Mouse (Mus musculus) embryonic facial prominence, embryonic 11.5 days (tissue): ENCODE measurements at regions not wholly inside any gene's neighbourhood (a gene's known extent, or its start where the extent isn't known, plus 50 kb on each side); places are given as distances from the start of the nearest gene placed in this dataset.

ENCODE experiments used
- ATAC-seq: fragments of 200-750 bp; cut with Nextera tagmentation; replicated peaks from 2 replicates; pipeline ENCODE4 v1.8.0; 2017; ENCODE audit warnings: low read depth; ENCODE audit not compliant: insufficient number of reproducible peaks, low FRiP score, low TSS enrichment
- DNase-seq: peaks from one replicate; pipeline ENCODE4 v3.0.0-alpha.2; 2015; ENCODE audit warnings: low spot score
- H3K27ac ChIP-seq: fragments of 300-500 bp; sonication (generic); replicated peaks from 2 replicates; pipeline ENCODE4 v1.5.1; 2014; ENCODE audit warnings: mild to moderate bottlenecking, low read depth, low read length, control low read depth
- H3K27me3 ChIP-seq: fragments of 300-500 bp; sonication (generic); 2 replicates; pipeline ENCODE4 v1.6.1; 2014; ENCODE audit warnings: mild to moderate bottlenecking, low read length, moderate library complexity, mixed read lengths; ENCODE audit not compliant: control insufficient read depth, insufficient read depth
- H3K36me3 ChIP-seq: fragments of 300-500 bp; sonication (generic); replicated peaks from 2 replicates; pipeline ENCODE4 v1.6.1; 2014; ENCODE audit warnings: low read depth, mild to moderate bottlenecking, low read length, moderate library complexity, mixed read lengths; ENCODE audit not compliant: control insufficient read depth, insufficient read depth
- H3K4me1 ChIP-seq: fragments of 300-500 bp; sonication (generic); 2 replicates; pipeline ENCODE4 v1.6.1; 2014; ENCODE audit warnings: low read length, mixed read lengths; ENCODE audit not compliant: control insufficient read depth, insufficient read depth
- H3K4me2 ChIP-seq: fragments of 300-500 bp; sonication (generic); 2 replicates; pipeline ENCODE4 v1.6.1; 2014; ENCODE audit warnings: low read depth, mild to moderate bottlenecking, control low read depth, low read length, moderate library complexity
- H3K4me3 ChIP-seq: fragments of 300-500 bp; sonication (generic); 2 replicates; pipeline ENCODE4 v1.5.1; 2014; ENCODE audit warnings: low read depth, low read length, control low read depth
- H3K9ac ChIP-seq: fragments of 300-500 bp; sonication (generic); replicated peaks from 2 replicates; pipeline ENCODE4 v1.6.1; 2014; ENCODE audit warnings: mild to moderate bottlenecking, control low read depth, low read length
- H3K9me3 ChIP-seq: fragments of 300-500 bp; sonication (generic); replicated peaks from 2 replicates; pipeline ENCODE4 v1.6.1; 2016; ENCODE audit warnings: mild to moderate bottlenecking, low read length, inconsistent platforms, mixed read lengths; ENCODE audit not compliant: control insufficient read depth
- WGBS: fragments of 180-500 bp; shearing (Covaris S2); extraction: QIAGEN DNeasy Blood & Tissue Kit; methylation state at CpG from one replicate; pipeline ENCODE4 v1.1.7; 2014; 5-methylcytosine and 5-hydroxymethylcytosine counted together

DNA sequence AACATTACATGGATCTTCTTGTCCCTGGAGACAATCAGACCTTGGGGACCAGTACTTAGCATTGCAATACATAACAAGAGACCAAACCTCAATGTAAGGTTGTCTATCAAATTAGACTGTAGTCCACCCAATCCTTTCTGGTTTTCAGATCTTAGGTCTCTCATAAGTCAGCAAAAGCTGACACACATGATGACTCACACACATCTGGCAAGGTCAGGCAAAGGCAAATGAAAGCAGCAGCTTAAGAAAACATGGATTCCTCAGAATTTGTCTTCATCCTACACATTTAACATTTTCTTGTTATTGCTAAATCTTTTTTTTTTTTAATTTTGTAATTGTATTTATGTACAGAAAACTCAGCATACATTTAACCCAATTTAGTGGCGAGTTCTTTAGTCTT is 52.0 kb downstream of the Gm11983 start:
- DNase-seq (no peak), ATAC-seq (no peak)
- 88% methylated on average over 1 of the region's 1 CpGs for WGBS
- no peaks in the 10 kb centered on the region for H3K9me3 ChIP-seq
- H3K36me3 ChIP-seq, result no peaks in the 10 kb centered on the region
- H3K4me2 ChIP-seq, result no peak overlapping the region
- H3K4me3 ChIP-seq, result no peak overlapping the region
- no peak overlapping the region for H3K9ac ChIP-seq
- no peaks in the 10 kb centered on the region for H3K4me1 ChIP-seq
- H3K27ac ChIP-seq, result no peak overlapping the region
- no peaks in the 10 kb centered on the region for H3K27me3 ChIP-seq

DNA sequence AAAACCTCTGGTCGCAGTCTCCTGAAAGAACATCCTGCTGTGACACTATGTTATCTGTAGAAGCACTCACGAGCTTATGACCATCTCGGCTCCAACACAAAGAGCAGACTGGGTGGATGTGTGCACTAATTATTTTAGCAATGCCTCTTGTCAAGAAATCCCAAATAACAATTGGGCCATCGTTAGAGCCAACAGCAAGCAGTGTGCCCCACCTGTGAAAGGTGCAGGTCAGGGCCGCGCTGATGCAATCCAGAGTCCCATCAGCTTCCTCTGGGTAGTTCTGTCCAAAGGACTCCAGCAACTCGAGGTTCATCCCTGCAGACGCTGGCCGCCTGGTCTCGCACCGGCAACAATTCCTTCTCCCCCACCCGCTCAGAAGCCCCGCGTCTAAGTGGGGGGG is 54.6 kb downstream of the Gm11983 start:
- Histone ChIP-seq H3K9me3 (no peaks in the 10 kb centered on the region), H3K27me3 (no peaks in the 10 kb centered on the region), H3K9ac (no peak overlapping the region), H3K27ac (no peak overlapping the region), H3K4me2 (no peak overlapping the region), H3K4me3 (no peak overlapping the region), H3K36me3 (no peaks in the 10 kb centered on the region), H3K4me1 (no peaks in the 10 kb centered on the region)
- 92% methylated on average over 14 of the region's 14 CpGs for WGBS
- no peak for ATAC-seq
- no peak for DNase-seq

DNA sequence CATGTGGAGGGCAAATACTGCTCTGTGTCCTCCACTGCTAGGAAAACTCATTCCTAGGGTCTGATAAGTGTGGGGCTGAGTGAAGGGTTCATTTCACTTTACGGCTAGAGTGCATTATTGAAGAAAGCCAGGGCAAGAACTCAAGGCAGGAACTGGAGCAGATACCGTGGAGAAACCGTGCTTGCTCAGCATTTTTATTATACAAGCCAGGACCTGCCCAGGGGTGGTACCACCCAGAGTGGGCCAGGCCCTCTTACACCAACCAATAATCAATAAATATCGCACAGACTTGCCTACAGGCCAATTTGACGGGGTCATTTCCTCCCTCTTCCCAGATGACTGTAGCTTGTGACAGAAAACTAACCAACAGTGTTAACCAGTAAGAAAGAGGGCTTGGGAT is 57.7 kb downstream of the Gm11983 start:
- H3K36me3 ChIP-seq, result no peaks in the 10 kb centered on the region
- H3K9ac ChIP-seq, result no peak overlapping the region
- no peak for ATAC-seq
- DNase-seq, result no peak
- H3K27ac ChIP-seq, result no peak overlapping the region
- H3K9me3 ChIP-seq, result no peaks in the 10 kb centered on the region
- no peak overlapping the region for H3K4me2 ChIP-seq
- H3K4me3 ChIP-seq, result no peak overlapping the region
- H3K27me3 ChIP-seq, result no peaks in the 10 kb centered on the region
- no peaks in the 10 kb centered on the region for H3K4me1 ChIP-seq
- WGBS, result 62% methylated on average over 5 of the region's 5 CpGs

DNA sequence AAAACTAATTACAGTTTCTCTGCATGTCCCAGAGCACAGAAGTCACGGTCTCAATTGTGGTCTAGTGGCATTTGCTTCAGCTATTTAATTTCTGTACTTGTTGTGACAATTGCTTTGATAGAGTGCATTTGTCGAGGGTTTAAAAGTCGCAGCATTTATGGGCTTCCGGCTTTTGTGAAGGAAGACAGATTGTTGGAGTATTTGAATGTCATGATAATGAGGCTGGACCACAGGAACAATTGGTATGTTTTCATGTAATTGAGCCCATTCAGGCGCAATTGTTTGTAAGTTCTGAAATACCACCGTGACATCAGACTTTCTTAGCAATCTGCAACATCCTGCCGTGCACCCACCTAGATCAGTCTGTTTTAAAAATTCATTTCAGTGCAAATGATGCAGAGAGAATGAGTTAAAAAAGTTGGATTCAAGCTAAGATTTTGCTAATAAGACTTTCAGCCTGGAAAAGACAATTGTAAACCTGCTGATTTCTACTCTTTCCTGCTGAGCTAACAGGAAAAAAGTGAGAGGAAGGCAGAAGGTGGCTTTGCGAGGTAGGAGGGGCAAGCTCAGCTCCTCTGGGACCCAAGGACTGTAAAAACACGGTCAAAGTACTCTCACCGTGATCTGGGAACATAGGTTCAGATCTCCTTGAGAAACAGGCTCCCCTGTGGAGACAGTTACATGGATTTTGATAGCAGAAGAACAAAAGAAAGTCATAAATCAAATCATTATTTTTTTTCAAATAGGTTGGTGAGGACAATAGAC is 58.7 kb downstream of the Gm11983 start:
- WGBS, result 55% methylated on average over 10 of the region's 10 CpGs
- no peak overlapping the region for H3K27ac ChIP-seq
- H3K4me3 ChIP-seq, result no peak overlapping the region
- no peak overlapping the region for H3K4me2 ChIP-seq
- ATAC-seq (no peak), DNase-seq (no peak)
- no peaks in the 10 kb centered on the region for H3K9me3 ChIP-seq
- H3K27me3 ChIP-seq, result no peaks in the 10 kb centered on the region
- H3K36me3 ChIP-seq, result no peaks in the 10 kb centered on the region
- no peaks in the 10 kb centered on the region for H3K4me1 ChIP-seq
- H3K9ac ChIP-seq, result no peak overlapping the region

- Histone ChIP-seq H3K9me3 (no peaks in the 10 kb centered on the region), H3K4me1 (no peaks in the 10 kb centered on the region), H3K27ac (no peak overlapping the region), H3K9ac (no peak overlapping the region), H3K4me2 (no peak overlapping the region), H3K36me3 (no peaks in the 10 kb centered on the region), H3K27me3 (no peaks in the 10 kb centered on the region), H3K4me3 (no peak overlapping the region)
- DNase-seq (no peak), ATAC-seq (no peak)
- WGBS, result 85% methylated on average over 1 of the region's 1 CpGs
Measured at GRCm38 (mm10) chr11:6777566-6777965, 59.9 kb downstream of the Gm11983 start.

GRCm38 (mm10) chr11:6774656-6775055 is 62.8 kb downstream of the Gm11983 start:
- ATAC-seq (no peak), DNase-seq (peak; percentile 41)
- Histone ChIP-seq H3K27me3 (no peaks in the 10 kb centered on the region), H3K4me3 (no peak overlapping the region), H3K36me3 (no peaks in the 10 kb centered on the region), H3K9me3 (no peaks in the 10 kb centered on the region), H3K4me1 (no peaks in the 10 kb centered on the region), H3K27ac (no peak overlapping the region), H3K9ac (no peak overlapping the region), H3K4me2 (no peak overlapping the region)
- 55% methylated on average over 4 of the region's 4 CpGs for WGBS

DNA sequence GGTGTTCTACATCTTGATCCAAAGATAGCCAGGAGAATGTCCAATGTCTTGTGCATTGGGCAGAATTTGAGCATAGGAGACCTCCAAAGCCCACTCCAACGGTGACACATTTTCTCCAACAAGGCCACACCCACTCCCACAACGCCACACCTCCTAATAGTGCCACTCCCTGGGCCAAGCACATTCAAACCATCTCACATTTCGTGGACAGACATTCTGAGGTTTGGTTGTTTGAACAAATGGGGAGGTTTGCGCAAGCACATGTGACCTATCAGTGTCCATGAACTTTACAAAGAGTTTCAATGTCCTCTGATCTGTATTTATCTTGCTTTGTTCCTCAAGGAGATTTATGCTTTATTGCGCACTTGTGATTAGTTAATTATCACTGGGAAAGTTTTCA is 63.5 kb downstream of the Gm11983 start:
- Histone ChIP-seq H3K4me2 (no peak overlapping the region), H3K4me3 (no peak overlapping the region), H3K36me3 (no peaks in the 10 kb centered on the region), H3K27me3 (no peaks in the 10 kb centered on the region), H3K9me3 (no peaks in the 10 kb centered on the region), H3K9ac (no peak overlapping the region), H3K27ac (no peak overlapping the region), H3K4me1 (no peaks in the 10 kb centered on the region)
- WGBS, result 86% methylated on average over 5 of the region's 5 CpGs
- ATAC-seq (no peak), DNase-seq (no peak)

GRCm38 (mm10) chr11:6773364-6773763 is 64.1 kb downstream of the Gm11983 start:
- WGBS, result 0% methylated on average over 1 of the region's 1 CpGs
- no peaks in the 10 kb centered on the region for H3K36me3 ChIP-seq
- no peak overlapping the region for H3K9ac ChIP-seq
- no peaks in the 10 kb centered on the region for H3K4me1 ChIP-seq
- H3K27me3 ChIP-seq, result no peaks in the 10 kb centered on the region
- no peak overlapping the region for H3K4me2 ChIP-seq
- ATAC-seq (no peak), DNase-seq (peak; percentile 35)
- no peak overlapping the region for H3K4me3 ChIP-seq
- no peak overlapping the region for H3K27ac ChIP-seq
- no peaks in the 10 kb centered on the region for H3K9me3 ChIP-seq
